Mouse (Mus musculus): Measurements from ENCODE around the gene Gm28576. TPM values are rescaled to one million over a fixed set of nuclear protein-coding genes. Genes with fewer than 3 reads are reported as not detected.

Gm28576 gene
- not detected in 2 replicates for total RNA-seq (2023)

GRCm38 (mm10) chrY:7722641-7723040 is at the start of gene Gm28576:
Gm28576 (plus strand) TSS chrY:7722941.

Other genes with a start within 250 kb of the Gm28576 start
- 0.25 TPM in 1 of 2 replicates, not detected in the other for gene Gm20826, start 84.5 kb upstream of the Gm28576 start, total RNA-seq (2023)

Data from neutrophil, adult 65 days (primary cell).